Mouse (Mus musculus) induced T-regulatory cell, adult 2 months (primary cell): Measurements from ENCODE around the gene Pde8b.

Source experiments
- DNase-seq: peaks from one replicate; pipeline ENCODE4 v3.0.0-alpha.2; 2012; ENCODE audit warnings: low read depth

Gene Pde8b

DNA sequence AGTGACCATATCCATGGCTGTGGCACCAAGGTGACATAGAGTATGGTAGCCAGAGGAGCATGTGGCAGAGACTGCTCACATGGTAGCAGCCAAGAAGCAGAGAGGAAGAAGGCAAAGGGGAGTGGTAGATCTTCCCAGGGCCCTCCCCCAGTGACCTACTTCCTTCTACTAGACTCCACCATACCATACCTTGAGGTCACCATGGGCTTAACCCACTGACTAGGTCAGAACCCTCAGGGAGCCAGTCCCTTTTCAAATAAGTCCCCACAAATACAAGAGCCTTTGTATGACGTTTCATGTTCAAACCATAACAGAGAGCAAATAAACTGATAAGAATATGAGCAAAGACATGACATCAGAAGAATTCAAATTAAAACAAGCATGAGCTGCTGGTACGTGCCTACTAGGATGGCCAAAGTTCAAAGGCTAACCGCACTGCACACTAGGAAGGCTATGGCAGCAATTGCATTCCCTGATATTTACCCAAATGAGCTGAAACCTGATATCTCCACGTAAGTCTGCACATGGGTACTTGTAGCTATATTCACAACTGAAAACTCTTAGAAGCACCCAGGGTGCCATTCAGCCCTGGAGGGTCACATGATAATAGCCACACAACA lies 109.6 kb downstream of the Pde8b start:
- DNase-seq = no peak

DNA sequence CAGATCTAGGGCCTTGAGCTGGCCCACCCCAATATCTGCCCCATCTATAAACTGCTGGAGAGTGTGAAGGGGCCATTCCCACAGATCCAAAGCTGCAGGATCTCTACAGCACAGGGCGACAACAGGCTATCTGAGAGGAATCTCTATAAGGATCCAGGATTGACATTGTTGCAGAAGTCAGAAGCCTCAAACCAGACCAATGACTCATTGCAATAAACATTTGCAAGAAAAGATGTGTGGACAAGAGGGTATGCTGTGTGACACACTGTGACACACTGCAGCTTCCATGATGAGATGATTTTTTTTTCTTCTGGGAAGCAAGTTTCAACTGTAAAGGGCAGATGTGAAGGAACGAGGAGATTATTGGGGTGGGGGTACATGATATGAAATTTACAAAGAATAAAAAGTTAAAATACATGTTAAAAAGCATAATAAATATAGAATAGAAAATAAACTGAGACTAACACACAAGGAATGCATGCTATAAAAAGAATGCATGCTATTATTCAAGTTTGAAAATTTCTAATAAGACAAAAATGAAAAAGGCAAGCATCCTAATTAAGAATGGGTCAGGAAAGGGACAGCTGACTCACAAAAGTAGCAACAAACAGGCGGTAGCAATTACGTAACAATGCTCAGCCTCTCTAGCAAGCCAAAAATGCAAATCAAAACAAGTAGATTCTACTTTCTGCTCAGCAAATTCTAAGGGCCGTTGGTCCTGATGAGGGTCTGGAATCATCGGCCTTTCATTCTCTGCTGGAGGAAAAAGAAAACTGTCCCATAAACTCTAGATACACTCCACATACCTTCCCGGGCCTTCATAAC lies 114.6 kb downstream of the Pde8b start:
- no peak for DNase-seq

- DNase-seq = no peak
These were observed 118.3 kb downstream of the Pde8b start for GRCm38 (mm10) chr13:95131848-95132247.

DNA sequence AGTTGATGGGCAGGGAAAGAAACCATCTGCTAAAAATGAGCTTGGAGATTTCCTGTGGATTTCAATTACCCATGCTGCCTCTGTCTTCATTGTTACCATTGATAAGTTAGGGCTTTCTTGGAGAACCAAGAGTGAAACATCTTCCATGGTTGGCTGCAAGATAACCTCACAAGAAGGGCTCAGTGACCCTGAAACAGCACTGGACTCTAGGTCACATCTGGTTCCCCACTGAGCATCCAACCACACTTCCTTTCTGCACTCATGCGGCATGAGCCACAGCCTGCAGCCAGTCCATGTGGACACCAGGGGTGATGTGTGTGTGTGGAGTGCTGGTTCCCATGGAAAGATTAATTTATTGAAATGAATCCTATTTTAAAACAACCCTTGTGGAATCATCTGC lies 119.1 kb downstream of the Pde8b start:
- DNase-seq = no peak

GRCm38 (mm10) chr13:95127288-95127687 lies 122.8 kb downstream of the Pde8b start:
- no peak for DNase-seq

DNA sequence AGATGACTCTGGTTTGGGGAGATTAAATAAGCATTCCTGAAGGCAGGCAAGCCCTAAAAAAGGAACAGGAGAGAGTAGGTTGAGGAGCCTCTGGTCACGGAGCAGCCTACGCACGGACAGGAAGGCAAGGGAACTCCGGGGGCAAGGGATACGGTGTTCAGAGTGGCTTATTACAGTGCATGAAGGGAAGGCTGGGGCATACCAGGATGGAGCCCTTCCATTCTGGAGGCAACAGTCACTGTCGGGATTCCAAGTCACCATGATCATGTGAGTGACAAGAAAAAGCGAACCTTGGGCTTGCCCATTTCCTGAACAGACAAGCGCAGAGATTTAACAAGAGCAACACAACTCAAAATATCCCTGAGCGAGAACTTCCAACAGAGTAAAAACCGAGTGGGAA lies 123.3 kb downstream of the Pde8b start:
- DNase-seq = no peak

DNA sequence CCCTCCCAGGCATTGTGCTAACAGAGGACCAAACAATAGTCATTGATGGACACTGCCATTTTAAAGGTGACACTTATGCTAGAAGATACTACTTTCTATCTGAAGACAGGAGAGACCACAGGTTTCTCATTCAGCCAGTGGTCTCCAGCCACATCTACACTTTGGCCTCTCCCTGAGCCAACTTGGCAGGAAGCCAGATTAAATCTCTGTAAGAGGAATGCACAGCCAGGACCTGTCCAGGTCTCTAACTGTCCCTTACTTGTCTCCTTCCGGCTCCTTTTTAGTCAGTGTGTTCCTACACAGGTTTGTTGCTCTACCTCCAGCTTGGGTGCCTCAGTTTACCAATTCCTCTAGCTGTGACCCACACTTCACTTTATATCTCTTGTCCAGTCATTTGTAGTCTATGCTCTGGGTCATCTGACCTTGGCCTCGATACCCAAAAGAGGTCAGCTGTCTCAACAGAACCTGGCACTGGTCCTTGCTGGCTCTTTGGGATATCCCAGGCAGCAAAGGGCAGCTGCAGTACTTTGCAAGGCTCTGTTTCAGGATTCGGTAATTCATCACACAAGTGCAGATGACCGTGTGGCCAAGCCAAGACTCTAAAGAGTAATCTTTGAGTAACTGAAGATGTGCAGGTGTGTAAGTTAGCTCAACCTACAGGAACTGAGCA lies 124.5 kb downstream of the Pde8b start:
- DNase-seq = no peak

- DNase-seq = no peak
These were observed 129.6 kb downstream of the Pde8b start for GRCm38 (mm10) chr13:95120570-95120969.

DNA sequence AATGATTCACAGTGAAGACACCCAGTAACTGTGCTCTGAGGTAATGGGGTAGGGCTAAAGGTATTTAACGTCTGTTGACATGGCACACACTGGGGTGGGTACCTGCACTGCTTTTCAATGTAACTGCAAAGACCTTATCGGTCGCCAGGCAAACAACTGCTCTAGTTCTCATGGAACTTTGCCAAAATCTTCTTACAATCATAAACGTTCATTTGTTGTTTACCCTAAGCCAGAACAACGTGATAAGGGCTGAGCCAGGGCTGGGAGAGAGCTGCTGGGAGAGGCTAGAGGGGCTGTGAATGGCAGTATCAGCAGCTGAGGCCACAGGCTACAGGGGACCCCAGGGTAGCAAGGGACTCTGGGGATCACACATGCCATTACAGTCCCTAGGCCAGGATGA lies 136.4 kb downstream of the Pde8b start:
- DNase-seq = no peak

GRCm38 (mm10) chr13:95109555-95109954 lies 140.6 kb downstream of the Pde8b start:
- DNase-seq = peak; percentile 20

GRCm38 (mm10) chr13:95108035-95108434 lies 142.1 kb downstream of the Pde8b start:
- DNase-seq = no peak

- DNase-seq = no peak
These were observed 145.3 kb downstream of the Pde8b start for GRCm38 (mm10) chr13:95104865-95105264.

- no peak for DNase-seq
These were observed 147.0 kb downstream of the Pde8b start for GRCm38 (mm10) chr13:95102985-95103590.

DNA sequence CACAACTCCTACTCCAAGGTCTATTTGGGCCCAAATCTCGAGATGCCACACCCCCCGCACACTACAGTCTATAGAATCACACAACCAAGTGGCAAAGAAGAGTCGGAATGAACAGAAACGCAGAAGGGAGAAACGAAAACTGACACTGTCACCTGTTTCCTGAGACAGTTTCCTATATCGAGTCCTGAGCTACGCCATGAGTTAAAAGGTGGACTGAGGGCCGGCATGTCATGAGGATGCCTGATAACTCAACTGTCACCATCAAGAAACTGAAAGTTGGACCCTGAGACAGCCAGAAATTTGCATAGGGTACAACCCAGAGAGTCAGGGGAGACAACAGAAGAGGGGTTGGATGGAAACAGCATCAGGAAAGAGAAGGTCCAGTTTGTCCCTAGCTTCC lies 148.8 kb downstream of the Pde8b start:
- no peak for DNase-seq

- no peak for DNase-seq
These were observed 151.0 kb downstream of the Pde8b start for GRCm38 (mm10) chr13:95098931-95099720.

- no peak for DNase-seq
These were observed 153.5 kb downstream of the Pde8b start for GRCm38 (mm10) chr13:95096646-95097045.

GRCm38 (mm10) chr13:95095860-95096259 lies 154.3 kb downstream of the Pde8b start:
- no peak for DNase-seq

DNA sequence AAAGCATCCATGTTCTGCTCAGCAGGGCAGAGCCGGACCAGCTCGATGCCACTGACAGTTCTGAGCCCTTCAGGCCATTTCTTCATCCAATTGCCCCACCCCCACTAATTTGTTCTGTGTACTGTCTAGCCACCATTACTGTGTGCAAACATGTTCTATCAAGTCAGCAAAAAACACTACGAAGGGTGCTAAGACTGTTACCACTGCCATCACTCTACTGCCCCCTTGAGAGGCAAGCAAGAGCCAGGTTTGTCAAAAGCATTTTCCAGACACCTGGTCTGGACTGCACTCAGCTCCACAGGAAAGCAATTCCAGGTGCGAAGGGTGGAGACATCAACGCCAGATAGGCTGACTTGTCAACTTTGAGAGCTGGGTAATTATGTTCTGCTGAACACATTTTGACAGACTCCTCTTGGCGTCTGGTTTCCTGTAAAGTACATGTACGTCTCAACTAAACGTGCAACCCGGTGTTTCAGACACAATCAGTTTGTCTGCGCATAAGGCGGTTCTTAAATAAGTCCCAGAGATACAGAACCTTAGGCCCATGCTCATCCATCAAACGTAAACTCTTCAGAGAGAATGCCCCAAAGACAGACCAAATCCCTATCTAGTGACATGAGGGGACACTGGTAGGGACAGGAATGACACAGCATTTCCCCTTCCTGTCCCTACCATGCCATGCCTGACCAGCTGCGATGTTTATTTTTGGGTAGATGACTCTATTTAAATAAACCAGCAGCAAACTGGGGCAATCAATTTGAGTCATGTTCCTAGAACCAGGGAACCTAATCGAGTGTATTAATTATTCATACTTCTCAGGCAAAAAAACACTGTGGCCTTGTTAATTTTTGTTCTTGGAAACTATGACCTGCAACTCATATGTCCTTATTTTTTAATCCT lies 158.3 kb downstream of the Pde8b start:
- no peak for DNase-seq

DNA sequence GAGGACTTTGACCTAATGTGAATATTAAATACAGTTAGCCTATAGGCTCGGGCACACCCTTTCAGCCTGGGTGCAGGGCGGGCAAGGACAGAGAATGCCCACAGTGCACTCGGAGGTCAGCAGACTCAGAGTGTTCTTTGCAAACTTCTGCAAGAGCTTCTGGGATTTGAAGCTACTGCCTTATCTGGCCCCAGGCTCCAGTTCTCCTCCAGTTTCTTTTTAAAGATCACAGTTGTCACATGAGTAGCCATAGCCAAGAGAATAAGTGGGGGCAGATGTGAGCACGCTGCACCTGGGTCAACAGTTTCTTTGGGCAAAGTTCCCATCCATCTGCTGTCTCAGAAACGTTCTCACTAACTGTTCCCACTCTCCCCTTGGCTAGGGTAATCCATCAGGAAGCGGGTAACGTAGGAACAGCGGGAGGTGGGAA lies 162.8 kb downstream of the Pde8b start:
- no peak for DNase-seq

DNA sequence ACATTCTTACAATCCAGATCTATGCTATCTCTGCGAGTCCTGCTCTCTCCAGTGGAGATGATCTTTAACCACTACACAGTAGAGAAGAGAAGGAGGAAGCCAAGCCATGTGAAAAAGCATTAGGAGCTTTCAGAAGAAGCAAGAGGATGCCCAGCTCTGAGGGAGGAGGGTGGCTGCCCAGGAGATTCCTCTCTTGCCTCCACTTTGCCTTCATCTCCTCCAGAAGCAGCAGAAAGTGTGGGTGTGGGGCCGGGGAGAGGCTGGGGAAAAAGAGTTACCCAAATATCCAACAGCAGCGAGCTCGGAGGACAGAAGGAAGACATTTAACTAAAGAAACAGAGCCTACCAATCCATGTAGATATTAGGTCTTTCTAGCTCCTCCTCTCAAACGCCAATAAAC lies 164.1 kb downstream of the Pde8b start:
- no peak for DNase-seq

- DNase-seq = no peak
These were observed 167.5 kb downstream of the Pde8b start for GRCm38 (mm10) chr13:95082611-95083010.
